Mouse (Mus musculus) hindbrain, embryonic 10.5 days (tissue): ENCODE results near the gene Gatm. TPM values are rescaled to one million over a fixed set of nuclear protein-coding genes. Genes with fewer than 3 reads are reported as not detected.

ENCODE experiments used
- DNase-seq: peaks from one replicate; pipeline ENCODE4 v3.0.0-alpha.2; 2017; ENCODE audit warnings: low spot score
- H3K27ac ChIP-seq: fragments of 300-500 bp; sonication (generic); 2 replicates; pipeline ENCODE4 v1.5.1; 2016; ENCODE audit warnings: mild to moderate bottlenecking, moderate library complexity
- H3K27me3 ChIP-seq: fragments of 300-500 bp; sonication (generic); 2 replicates; pipeline ENCODE4 v1.6.1; 2016; ENCODE audit warnings: mild to moderate bottlenecking; ENCODE audit not compliant: poor library complexity, insufficient read depth, severe bottlenecking
- H3K36me3 ChIP-seq: fragments of 300-500 bp; sonication (generic); 2 replicates; pipeline ENCODE4 v1.6.1; 2016; ENCODE audit warnings: mild to moderate bottlenecking, moderate library complexity
- H3K4me1 ChIP-seq: fragments of 300-500 bp; sonication (generic); replicated peaks from 2 replicates; pipeline ENCODE4 v1.6.1; 2016; ENCODE audit warnings: mild to moderate bottlenecking
- H3K4me3 ChIP-seq: fragments of 300-500 bp; sonication (generic); 2 replicates; pipeline ENCODE4 v1.5.1; 2016; ENCODE audit warnings: mild to moderate bottlenecking, moderate library complexity
- H3K9me3 ChIP-seq: fragments of 300-500 bp; sonication (generic); 2 replicates; pipeline ENCODE4 v1.6.1; 2016; ENCODE audit warnings: mild to moderate bottlenecking, moderate library complexity
- WGBS: fragments of 180-500 bp; shearing (Covaris S2); methylation state at CpG from one replicate; pipeline ENCODE4 v1.1.7; 2016; 5-methylcytosine and 5-hydroxymethylcytosine counted together
- polyA plus RNA-seq: library from polyadenylated mRNA; unstranded; fragments of >200 nt; fragmentation: Nextera tagmentation; extraction: Ambion mirVana; gene quantifications from 2 replicates; pipeline ENCODE4 v1.2.1, GENCODE M21; 2016

Gene Gatm
- polyA plus RNA-seq, 1 experiment from 2014 or later, result 10.9 TPM

DNA sequence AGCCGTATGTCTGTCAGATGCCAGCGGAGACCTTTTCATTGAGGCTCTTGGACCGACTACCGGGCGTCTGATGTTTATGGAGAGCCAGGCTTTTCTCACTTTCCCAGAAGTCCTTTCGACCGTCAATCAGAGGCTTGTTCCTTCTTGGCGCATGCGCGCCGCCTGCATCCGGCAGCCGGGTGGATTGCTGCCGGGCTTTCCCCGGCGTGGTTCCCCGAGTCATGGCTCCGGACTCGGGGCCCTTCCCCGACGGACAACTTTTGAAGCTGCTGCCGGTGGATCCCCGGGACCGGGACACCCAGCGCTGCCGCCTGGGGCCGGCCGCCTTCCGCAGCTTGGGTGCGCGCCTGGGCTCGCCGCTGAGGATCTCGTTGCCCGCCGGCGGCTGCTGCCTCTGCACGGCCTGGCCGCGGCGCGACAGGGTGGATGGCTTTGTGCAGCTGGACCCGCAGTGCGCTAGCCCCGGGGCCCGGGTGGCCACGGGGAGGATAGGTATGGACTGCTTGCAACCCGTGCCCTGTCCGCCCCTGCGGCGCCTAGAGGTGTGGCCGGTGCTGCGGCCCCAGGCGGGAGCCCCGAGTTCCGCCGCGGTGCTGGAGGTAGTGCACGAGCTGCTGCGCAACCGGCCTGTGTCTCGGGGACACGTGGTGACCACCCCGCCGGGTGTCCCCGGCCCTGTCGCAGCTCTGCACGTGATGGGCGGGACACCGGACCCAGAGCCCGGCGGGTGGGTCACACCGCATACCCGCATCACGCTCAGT, 19.5 kb upstream of the Gatm start:
- Histone ChIP-seq H3K27me3 (no peaks in the 10 kb centered on the region), H3K36me3 (peaks cover 26% of the 10 kb centered on the region), H3K4me1 (peaks cover 19% of the 10 kb centered on the region), H3K9me3 (no peaks in the 10 kb centered on the region), H3K27ac (peak overlapping the region; percentile 95), H3K4me3 (peak overlapping the region; percentile 100)
- WGBS, result under 1% methylated on average over 75 of the region's 75 CpGs
- peak; percentile 89 for DNase-seq

DNA sequence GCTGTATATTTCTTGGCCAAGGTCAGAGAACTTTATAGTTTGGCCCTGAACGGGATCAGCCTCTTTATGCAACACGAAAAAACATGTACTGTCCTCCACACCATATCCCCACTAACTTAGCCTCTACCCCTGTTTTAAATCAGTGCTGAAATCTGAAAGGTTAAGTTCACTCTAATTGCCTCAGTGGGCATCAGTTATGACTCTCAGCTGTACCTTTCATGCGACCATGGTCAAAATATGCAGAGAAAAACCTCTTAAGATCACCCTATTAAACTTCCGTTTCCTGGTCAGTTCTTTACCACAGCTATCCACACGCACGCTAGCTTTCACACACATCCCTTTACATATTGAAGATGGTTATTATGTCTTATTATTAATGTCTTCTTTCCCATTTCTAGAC, 18.8 kb upstream of the Gatm start:
- Histone ChIP-seq H3K27me3 (no peaks in the 10 kb centered on the region), H3K27ac (peak overlapping the region; percentile 95), H3K4me3 (peak overlapping the region; percentile 100), H3K4me1 (peaks cover 19% of the 10 kb centered on the region), H3K36me3 (peaks cover 26% of the 10 kb centered on the region), H3K9me3 (no peaks in the 10 kb centered on the region)
- 69% methylated on average over 6 of the region's 6 CpGs for WGBS
- DNase-seq, result no peak

DNA sequence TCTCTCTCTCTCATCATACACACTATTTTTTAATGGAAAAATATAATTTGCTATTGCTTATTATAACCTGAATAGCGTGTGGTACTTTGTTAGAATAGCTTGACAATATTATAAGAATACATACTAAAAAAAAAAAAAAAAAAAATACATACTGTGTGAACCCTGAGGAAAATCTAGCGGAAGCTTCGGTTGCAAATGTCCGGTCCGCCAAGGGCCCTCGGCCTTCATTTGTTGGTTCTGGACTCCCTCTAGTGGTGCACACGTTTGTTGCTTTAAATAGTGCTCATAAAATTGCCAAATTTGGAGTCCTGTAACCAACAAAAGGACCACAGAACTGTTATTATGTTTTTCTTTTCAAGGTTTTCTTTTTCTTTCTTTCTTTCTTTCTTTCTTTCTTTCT, 17.9 kb upstream of the Gatm start:
- DNase-seq, result peak; percentile 65
- no peak overlapping the region for H3K4me3 ChIP-seq
- peaks cover 18% of the 10 kb centered on the region for H3K36me3 ChIP-seq
- no peaks in the 10 kb centered on the region for H3K27me3 ChIP-seq
- WGBS, result 7% methylated on average over 7 of the region's 7 CpGs
- peaks cover 19% of the 10 kb centered on the region for H3K4me1 ChIP-seq
- no peak overlapping the region for H3K27ac ChIP-seq
- H3K9me3 ChIP-seq, result no peaks in the 10 kb centered on the region

DNA sequence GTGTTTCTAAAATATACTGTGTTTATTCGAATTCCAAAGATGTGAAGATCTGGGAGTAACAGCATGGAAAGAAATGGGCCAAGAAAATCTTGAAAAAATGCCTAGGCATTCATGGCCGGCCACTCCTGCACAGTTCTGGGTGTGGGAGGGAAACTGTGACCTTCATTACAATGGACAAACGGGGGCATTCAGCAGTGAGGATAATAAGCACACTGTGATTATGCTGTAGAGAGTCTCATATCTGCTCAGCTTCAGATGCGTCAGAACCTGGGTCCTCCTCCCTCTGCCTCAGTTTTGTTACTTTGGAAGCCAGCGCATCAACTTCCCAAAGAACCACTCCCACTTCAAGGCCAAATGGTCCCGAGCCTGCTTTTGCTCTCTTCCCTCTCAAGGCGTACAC, 14.8 kb upstream of the Gatm start:
- H3K9me3 ChIP-seq, result no peaks in the 10 kb centered on the region
- H3K27ac ChIP-seq, result no peak overlapping the region
- no peak overlapping the region for H3K4me3 ChIP-seq
- no peaks in the 10 kb centered on the region for H3K36me3 ChIP-seq
- no peak for DNase-seq
- peaks cover 5% of the 10 kb centered on the region for H3K4me1 ChIP-seq
- 69% methylated on average over 7 of the region's 7 CpGs for WGBS
- no peaks in the 10 kb centered on the region for H3K27me3 ChIP-seq

DNA sequence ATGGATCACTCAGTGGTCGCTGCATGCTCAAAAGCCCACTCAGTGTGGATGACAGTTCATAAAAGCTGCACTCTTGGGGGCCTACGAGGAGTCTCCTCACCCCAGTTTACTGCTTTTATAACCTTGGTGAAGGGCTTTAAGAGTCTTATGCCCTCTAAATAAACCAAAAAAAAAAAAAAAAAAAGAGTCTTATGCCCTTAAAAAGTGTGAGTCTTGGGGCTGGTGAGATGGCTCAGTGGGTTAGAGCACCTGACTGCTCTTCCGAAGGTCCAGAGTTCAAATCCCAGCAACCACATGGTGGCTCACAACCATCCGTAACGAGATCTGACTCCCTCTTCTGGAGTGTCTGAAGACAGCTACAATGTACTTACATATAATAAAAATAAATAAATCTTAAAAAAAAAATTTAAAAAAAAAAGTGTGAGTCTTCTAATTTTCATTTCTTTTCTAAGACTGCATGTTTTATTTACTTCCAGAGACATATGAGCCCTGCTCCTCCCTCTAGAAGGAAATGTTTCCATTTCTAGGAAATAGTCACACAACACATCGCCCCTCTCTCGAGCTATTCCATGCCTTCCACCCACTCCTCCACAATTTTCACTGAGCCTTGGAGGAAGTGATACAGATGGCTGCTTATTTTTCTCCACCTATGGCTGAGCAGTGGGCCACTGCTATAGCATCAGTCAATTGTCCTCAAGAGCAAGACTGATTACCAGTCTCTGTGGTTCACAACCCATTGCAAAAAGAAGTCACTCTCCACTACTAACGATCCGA, 10.4 kb upstream of the Gatm start:
- Histone ChIP-seq H3K36me3 (no peaks in the 10 kb centered on the region), H3K9me3 (no peaks in the 10 kb centered on the region), H3K27ac (no peak overlapping the region), H3K27me3 (no peaks in the 10 kb centered on the region), H3K4me3 (no peak overlapping the region), H3K4me1 (peaks cover 13% of the 10 kb centered on the region; the same call in 1 of the 2 replicates)
- 83% methylated on average over 9 of the region's 9 CpGs for WGBS
- DNase-seq, result no peak

DNA sequence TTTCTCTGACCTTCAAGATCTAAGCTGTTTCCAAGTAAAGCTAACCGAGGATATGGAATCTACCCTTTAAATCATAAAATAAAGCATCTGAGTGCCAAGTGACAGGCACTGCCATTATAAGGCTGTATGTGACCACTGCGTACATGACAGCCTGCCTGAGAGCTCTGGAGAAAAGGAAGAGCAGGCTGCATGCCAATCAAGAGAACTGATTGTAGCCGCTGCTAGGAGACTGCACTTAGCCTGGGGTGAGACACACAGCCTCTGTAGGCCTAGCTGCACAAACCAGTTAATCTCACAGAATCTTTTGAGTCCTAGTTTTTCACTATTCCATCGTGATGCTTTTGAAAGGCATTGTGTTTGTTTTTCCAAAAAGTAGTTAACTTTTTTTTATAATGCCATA, 7.6 kb upstream of the Gatm start:
- H3K27ac ChIP-seq, result no peak overlapping the region
- peaks cover 13% of the 10 kb centered on the region; the same call in 1 of the 2 replicates for H3K4me1 ChIP-seq
- 27% methylated on average over 4 of the region's 4 CpGs for WGBS
- no peak for DNase-seq
- no peaks in the 10 kb centered on the region for H3K9me3 ChIP-seq
- 0 out of 2 replicates have a peak, but pooled peaks cover 4% of the 10 kb centered on the region for H3K27me3 ChIP-seq
- no peaks in the 10 kb centered on the region for H3K36me3 ChIP-seq
- H3K4me3 ChIP-seq, result no peak overlapping the region

DNA sequence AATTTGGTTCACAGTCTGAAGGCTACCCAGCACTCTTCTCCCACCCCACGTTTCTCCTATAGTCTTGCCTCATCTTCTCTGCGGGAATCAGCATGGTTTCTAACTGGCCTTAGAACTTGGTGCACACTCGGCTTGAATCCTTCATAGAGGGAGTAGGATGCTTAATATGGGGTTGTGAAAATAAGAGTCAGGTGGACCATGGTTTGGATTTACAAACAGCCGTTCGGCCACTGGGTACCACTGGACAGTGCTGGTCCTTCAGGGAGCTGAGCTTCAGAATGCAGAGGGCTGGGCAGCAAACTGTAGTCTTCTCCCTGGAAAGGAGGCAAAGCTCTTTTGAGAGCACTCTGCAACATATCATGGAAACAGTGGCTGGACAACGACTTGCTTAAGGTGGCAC, 6.7 kb upstream of the Gatm start:
- H3K4me1 ChIP-seq, result peaks cover 13% of the 10 kb centered on the region; the same call in 1 of the 2 replicates
- no peak for DNase-seq
- H3K4me3 ChIP-seq, result no peak overlapping the region
- peak overlapping the region; percentile 23; the same call in 1 of the 2 replicates for H3K27ac ChIP-seq
- WGBS, result 74% methylated on average over 6 of the region's 6 CpGs
- H3K36me3 ChIP-seq, result no peaks in the 10 kb centered on the region
- no peaks in the 10 kb centered on the region for H3K9me3 ChIP-seq
- H3K27me3 ChIP-seq, result 0 out of 2 replicates have a peak, but pooled peaks cover 8% of the 10 kb centered on the region

DNA sequence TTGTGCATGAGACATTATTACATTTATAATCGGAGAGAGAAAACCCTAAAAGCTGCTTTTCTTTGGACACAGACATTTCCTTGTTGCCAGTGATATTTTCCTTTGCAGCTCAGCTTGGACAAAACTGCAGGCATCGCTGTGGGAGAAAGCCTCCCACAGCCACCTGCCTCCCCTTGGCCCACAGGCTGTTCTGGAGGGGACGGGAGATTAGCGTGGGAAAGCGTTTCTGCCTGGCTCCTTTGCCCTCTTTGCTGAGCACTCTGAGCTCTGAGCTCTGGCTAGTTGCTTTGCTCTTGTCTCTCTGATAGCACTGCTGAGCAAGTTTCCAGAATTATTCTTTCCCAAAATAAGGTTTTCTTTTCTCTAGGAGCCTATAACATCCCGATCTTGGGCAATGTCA, 5.1 kb upstream of the Gatm start:
- H3K27ac ChIP-seq, result no peak overlapping the region
- peaks cover 21% of the 10 kb centered on the region for H3K27me3 ChIP-seq
- H3K4me3 ChIP-seq, result no peak overlapping the region
- no peak for DNase-seq
- H3K9me3 ChIP-seq, result no peaks in the 10 kb centered on the region
- 72% methylated on average over 6 of the region's 6 CpGs for WGBS
- no peaks in the 10 kb centered on the region for H3K36me3 ChIP-seq
- peaks cover 13% of the 10 kb centered on the region; the same call in 1 of the 2 replicates for H3K4me1 ChIP-seq

DNA sequence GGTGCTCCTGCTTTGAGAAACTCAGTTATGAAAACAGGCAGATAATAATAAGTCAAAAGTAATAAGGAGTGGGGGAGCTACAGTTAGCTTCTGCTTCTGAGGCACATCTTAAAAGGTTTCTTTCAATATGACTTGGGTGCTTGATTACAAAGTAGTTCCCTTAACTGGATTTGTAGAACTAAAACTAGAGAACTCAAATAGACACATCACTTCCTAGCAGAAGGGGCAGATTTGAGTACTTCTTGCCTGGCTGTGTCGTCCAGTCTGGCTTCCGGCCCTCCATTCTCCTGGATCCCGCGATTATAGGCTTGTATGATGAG, 511 bp upstream of the Gatm start:
- no peak for DNase-seq

DNA sequence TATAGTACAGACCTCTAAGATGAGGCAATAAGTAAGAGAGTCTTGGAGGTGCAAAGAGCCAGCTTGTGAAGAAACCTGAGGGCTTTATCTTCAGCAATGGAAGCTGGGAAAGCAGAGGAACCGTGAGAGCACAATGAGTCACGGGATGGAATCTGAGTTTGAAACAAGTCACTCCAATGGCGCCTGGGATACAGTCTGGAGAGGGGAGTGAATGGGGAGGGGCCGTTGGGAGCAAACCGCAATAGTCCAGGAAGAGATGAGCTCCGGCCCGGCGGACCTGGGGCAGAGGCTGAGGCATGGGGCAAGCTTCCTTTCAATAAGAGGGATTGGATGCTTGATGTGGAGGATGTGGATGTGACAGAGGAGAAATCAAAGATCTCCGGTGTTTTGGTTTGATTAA, 2.3 kb downstream of the Gatm start:
- H3K27ac ChIP-seq, result no peak overlapping the region
- no peaks in the 10 kb centered on the region for H3K36me3 ChIP-seq
- H3K27me3 ChIP-seq, result peaks cover 33% of the 10 kb centered on the region
- WGBS, result 81% methylated on average over 9 of the region's 9 CpGs
- peaks cover 7% of the 10 kb centered on the region; the same call in 1 of the 2 replicates for H3K4me1 ChIP-seq
- DNase-seq, result no peak
- H3K4me3 ChIP-seq, result no peak overlapping the region
- no peaks in the 10 kb centered on the region for H3K9me3 ChIP-seq

More for the DNA sequence above, 511 bp upstream of the Gatm start:
- H3K27me3 ChIP-seq, result peaks cover 37% of the 10 kb centered on the region
- peaks cover 7% of the 10 kb centered on the region; the same call in 1 of the 2 replicates for H3K4me1 ChIP-seq
- no peaks in the 10 kb centered on the region for H3K36me3 ChIP-seq
- 0 out of 2 replicates have a peak overlapping the region, but pooled peaks have one; percentile 84 for H3K27ac ChIP-seq
- peak overlapping the region; percentile 65 for H3K4me3 ChIP-seq
- WGBS, result 86% methylated on average over 4 of the region's 4 CpGs
- H3K9me3 ChIP-seq, result no peaks in the 10 kb centered on the region

DNA sequence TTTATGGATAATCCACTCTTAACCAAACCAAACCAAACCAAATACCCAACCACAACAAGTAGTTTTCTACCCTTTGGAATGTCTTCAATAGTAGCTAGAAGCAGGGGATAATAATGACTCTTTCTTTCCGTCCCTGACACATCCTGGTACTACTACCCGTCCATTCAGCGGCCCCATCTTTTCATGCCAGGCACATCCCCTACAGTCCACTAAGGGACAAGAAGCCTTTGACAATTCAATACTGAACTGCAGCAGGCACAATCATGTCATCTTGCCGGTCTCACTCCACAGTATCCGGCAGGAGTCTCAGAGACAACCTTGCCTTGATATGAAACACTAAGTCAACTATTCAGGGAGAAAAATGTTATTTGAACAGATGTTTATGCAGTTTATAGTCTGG, 5.3 kb downstream of the Gatm start:
- no peak for DNase-seq
- Histone ChIP-seq H3K9me3 (no peaks in the 10 kb centered on the region), H3K27me3 (peaks cover 13% of the 10 kb centered on the region), H3K36me3 (no peaks in the 10 kb centered on the region), H3K4me3 (no peak overlapping the region), H3K4me1 (peaks cover 3% of the 10 kb centered on the region; the same call in 1 of the 2 replicates), H3K27ac (no peak overlapping the region)
- 86% methylated on average over 5 of the region's 5 CpGs for WGBS

DNA sequence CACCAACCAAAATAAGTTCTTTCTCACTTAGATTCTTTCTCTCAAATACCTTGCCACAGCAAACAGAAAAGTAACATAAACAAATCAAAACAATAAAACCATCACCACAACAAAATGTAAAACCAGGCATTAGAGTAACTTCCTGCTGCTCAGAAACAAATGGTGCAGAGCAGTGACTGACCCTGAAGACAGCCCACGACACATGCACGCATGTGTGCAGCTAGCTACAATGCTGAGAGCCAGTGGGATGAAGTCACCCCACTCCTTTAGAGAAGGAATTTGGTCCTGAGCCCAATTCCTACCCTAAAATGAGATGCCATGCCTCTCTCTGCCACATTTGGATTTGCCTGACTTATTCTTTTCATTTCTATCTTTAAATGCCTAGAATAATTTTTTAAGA, 9.7 kb downstream of the Gatm start:
- H3K4me1 ChIP-seq, result no peaks in the 10 kb centered on the region
- H3K9me3 ChIP-seq, result no peaks in the 10 kb centered on the region
- no peak overlapping the region for H3K4me3 ChIP-seq
- DNase-seq, result no peak
- H3K36me3 ChIP-seq, result no peaks in the 10 kb centered on the region
- H3K27ac ChIP-seq, result no peak overlapping the region
- 88% methylated on average over 2 of the region's 2 CpGs for WGBS
- H3K27me3 ChIP-seq, result no peaks in the 10 kb centered on the region

DNA sequence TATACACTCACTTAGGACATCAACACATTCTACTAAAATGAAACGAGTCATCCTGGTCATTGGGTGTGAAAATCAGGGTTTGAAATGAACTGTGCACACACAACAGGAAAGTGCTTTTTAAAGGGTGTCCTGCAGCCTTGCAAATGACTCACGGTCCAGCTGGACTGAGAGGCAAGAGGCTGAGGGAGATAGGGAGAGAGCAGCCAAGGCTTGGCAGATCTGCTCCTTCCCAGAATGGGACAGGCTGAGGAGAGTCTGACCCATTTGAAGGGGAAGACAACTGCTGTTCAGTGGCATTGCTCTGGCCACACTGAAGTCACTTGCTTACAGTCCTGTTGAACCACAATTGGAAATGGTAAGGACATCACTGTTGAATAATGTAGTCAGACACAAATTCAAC, 11.4 kb downstream of the Gatm start:
- WGBS, result 87% methylated on average over 2 of the region's 2 CpGs
- H3K27ac ChIP-seq, result no peak overlapping the region

More for the DNA sequence above, 11.4 kb downstream of the Gatm start:
- Histone ChIP-seq H3K27me3 (no peaks in the 10 kb centered on the region), H3K4me1 (no peaks in the 10 kb centered on the region), H3K9me3 (no peaks in the 10 kb centered on the region), H3K36me3 (no peaks in the 10 kb centered on the region), H3K4me3 (no peak overlapping the region)
- DNase-seq, result no peak
